Mouse (Mus musculus) C2C12 (cell line): ENCODE measurements at regions not wholly inside any gene's neighbourhood (a gene's known extent, or its start where the extent isn't known, plus 50 kb on each side); places are given as distances from the start of the nearest gene placed in this dataset.

Experiments
- H3K27me3 ChIP-seq: one replicate; pipeline ENCODE4 v1.6.1; 2011; ENCODE audit not compliant: control insufficient read depth, insufficient read depth, insufficient read length
- H3K36me3 ChIP-seq: one replicate; pipeline ENCODE4 v1.6.1; 2011; ENCODE audit not compliant: control insufficient read depth, insufficient read depth
- H3K4me3 ChIP-seq: one replicate; pipeline ENCODE4 v1.5.1; 2011; ENCODE audit warnings: mild to moderate bottlenecking, control low read depth; ENCODE audit not compliant: poor library complexity, insufficient read depth, severe bottlenecking
- H3K79me2 ChIP-seq: one replicate; pipeline ENCODE4 v1.6.1; 2011; ENCODE audit not compliant: control insufficient read depth, insufficient read depth
- H3K79me3 ChIP-seq: one replicate; pipeline ENCODE4 v1.6.1; 2011; ENCODE audit warnings: low read depth, control low read depth
- H3ac ChIP-seq: one replicate; pipeline ENCODE3; 2011; ENCODE audit warnings: low read depth; ENCODE audit not compliant: control insufficient read depth, insufficient read length
- CEBPB ChIP-seq: IDR thresholded peaks from one replicate; pipeline ENCODE4 v1.6.1; 2011; ENCODE audit warnings: low read depth, mild to moderate bottlenecking, control low read depth, moderate library complexity
- CTCF ChIP-seq: IDR thresholded peaks from one replicate; pipeline ENCODE4 v1.5.1; 2011; ENCODE audit not compliant: control insufficient read depth, insufficient read depth, insufficient read length
- FOSL1 ChIP-seq: IDR thresholded peaks from one replicate; pipeline ENCODE4 v1.8.0; 2011; ENCODE audit warnings: mild to moderate bottlenecking, low read length; ENCODE audit not compliant: poor library complexity, insufficient read depth, severe bottlenecking
- MAX ChIP-seq: IDR thresholded peaks from one replicate; pipeline ENCODE4 v1.6.1; 2011; ENCODE audit warnings: mild to moderate bottlenecking, control low read depth
- MYOD1 ChIP-seq: IDR thresholded peaks from one replicate; pipeline ENCODE4 v1.6.1; 2011; ENCODE audit warnings: low read depth; ENCODE audit not compliant: control insufficient read depth, insufficient read length
- MYOG ChIP-seq: IDR thresholded peaks from one replicate; pipeline ENCODE4 v1.6.1; 2011; ENCODE audit not compliant: control insufficient read depth, insufficient read length; ENCODE audit errors: extremely low read depth
- USF1 ChIP-seq: IDR thresholded peaks from one replicate; pipeline ENCODE4 v1.6.1; 2011; ENCODE audit warnings: low read depth, mild to moderate bottlenecking, control low read depth, moderate library complexity

DNA sequence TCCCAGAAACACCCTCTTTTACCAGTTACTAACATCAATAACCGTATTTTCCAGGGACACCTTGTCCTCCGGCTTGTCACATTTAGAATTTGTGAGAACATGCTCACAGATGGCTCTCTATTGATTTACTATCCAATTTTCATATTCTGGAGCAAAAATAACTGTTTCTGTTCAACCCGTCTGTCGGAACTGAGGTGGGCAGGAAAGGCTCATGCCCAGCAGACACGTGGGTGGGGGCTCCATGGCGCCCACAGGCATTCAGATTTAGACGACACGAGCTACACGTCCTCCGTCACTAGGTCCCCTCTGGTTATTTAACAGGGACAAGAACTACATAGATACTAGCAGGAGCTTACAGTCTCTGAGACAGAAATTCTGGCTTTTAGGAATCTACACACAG is 262.2 kb upstream of the Sulf2 start:
- no peak overlapping the region for H3ac ChIP-seq
- no peaks in the 10 kb centered on the region for H3K27me3 ChIP-seq
- no peak for TF ChIP-seq CTCF
- no peak for TF ChIP-seq FOSL1
- no peak for TF ChIP-seq MAX
- no peak for TF ChIP-seq MYOG
- no peak for TF ChIP-seq USF1
- no peak for TF ChIP-seq MYOD1
- TF ChIP-seq CEBPB, result no peak
- no peak overlapping the region for H3K4me3 ChIP-seq
- no peaks in the 10 kb centered on the region for H3K79me3 ChIP-seq
- no peaks in the 10 kb centered on the region for H3K36me3 ChIP-seq
- H3K79me2 ChIP-seq, result no peaks in the 10 kb centered on the region

- no peak overlapping the region for H3ac ChIP-seq
- no peaks in the 10 kb centered on the region for H3K79me3 ChIP-seq
- H3K27me3 ChIP-seq, result no peaks in the 10 kb centered on the region
- no peak overlapping the region for H3K4me3 ChIP-seq
- no peaks in the 10 kb centered on the region for H3K79me2 ChIP-seq
- no peak for TF ChIP-seq FOSL1
- TF ChIP-seq CTCF, result no peak
- TF ChIP-seq MAX, result no peak
- TF ChIP-seq MYOD1, result no peak
- no peak for TF ChIP-seq MYOG
- TF ChIP-seq CEBPB, result no peak
- no peak for TF ChIP-seq USF1
- no peaks in the 10 kb centered on the region for H3K36me3 ChIP-seq
Measured at GRCm38 (mm10) chr2:166415481-166415965, 260.1 kb upstream of the Sulf2 start.

DNA sequence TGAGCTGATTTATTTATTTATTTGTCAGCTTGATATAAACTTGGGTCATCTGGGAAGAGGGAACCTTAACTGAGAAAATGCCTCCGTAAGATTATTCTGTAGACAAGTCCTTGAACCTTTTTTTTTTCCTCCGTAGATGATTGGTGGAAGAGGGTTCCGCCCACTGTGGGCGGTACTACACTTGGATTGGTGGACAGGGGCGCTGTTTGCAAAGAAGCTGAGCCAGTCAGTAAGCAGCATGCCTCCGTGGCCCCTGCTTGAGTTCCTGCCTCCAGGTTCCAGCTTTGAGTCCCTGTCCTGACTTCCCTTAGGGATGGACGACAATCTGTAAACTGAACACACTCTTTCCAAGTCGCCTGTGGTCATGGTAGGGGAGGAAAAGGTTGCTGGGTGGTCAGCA is 259.4 kb upstream of the Sulf2 start:
- no peaks in the 10 kb centered on the region for H3K27me3 ChIP-seq
- H3K79me3 ChIP-seq, result no peaks in the 10 kb centered on the region
- no peaks in the 10 kb centered on the region for H3K79me2 ChIP-seq
- H3K4me3 ChIP-seq, result no peak overlapping the region
- TF ChIP-seq MYOD1, result no peak
- TF ChIP-seq CTCF, result no peak
- TF ChIP-seq CEBPB, result no peak
- TF ChIP-seq MYOG, result no peak
- TF ChIP-seq MAX, result no peak
- TF ChIP-seq USF1, result no peak
- no peak for TF ChIP-seq FOSL1
- H3K36me3 ChIP-seq, result no peaks in the 10 kb centered on the region
- H3ac ChIP-seq, result no peak overlapping the region

GRCm38 (mm10) chr2:166412031-166412858 is 256.8 kb upstream of the Sulf2 start:
- Histone ChIP-seq H3K79me2 (no peaks in the 10 kb centered on the region), H3K27me3 (no peaks in the 10 kb centered on the region), H3K79me3 (no peaks in the 10 kb centered on the region), H3ac (no peak overlapping the region), H3K4me3 (no peak overlapping the region), H3K36me3 (no peaks in the 10 kb centered on the region)
- TF ChIP-seq USF1 (no peak), MAX (no peak), CEBPB (no peak), MYOG (no peak), CTCF (no peak), MYOD1 (no peak), FOSL1 (no peak)

DNA sequence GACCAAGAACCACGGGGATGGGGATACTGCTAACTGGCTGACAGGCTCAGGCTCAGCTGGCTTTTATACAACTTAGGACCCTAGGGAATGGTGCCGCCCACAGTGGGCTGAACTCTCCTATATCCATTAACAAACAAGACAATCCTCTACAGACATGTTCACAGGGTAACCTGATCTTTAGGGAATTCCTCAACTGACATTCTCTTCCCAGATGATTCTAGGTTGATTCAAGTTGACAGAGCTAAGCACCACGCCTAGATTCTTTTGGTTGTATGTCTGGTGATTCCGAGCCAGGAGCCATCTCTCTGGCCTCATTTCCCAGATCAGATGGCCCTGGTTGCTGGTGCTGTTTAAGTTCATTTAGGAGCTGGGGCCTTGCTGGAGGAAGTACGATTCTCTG is 253.9 kb upstream of the Sulf2 start:
- no peaks in the 10 kb centered on the region for H3K79me2 ChIP-seq
- H3K27me3 ChIP-seq, result no peaks in the 10 kb centered on the region
- no peaks in the 10 kb centered on the region for H3K79me3 ChIP-seq
- H3K36me3 ChIP-seq, result no peaks in the 10 kb centered on the region
- TF ChIP-seq FOSL1, result no peak
- TF ChIP-seq MYOG, result no peak
- no peak for TF ChIP-seq MYOD1
- TF ChIP-seq CTCF, result no peak
- no peak for TF ChIP-seq USF1
- H3ac ChIP-seq, result no peak overlapping the region
- H3K4me3 ChIP-seq, result no peak overlapping the region

DNA sequence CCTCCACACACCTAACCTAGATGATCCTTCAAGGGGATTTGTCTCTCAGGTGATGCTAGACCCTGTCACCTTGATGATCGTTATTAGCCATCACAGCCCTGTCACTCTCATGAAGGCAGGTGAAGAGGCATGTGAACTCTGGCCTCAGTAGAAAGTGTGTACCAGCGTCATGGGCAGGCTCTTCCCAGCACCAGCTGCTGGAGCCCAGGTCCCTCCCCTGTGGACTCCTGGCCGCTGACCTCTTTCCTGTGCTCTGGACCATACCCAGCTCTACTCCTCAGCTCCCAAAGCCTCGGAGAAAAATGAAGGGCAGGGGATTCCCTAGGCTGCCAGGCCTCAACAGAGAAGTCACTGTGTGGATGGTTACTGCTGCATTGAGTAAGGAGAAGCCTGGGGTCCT is 253.3 kb upstream of the Sulf2 start:
- TF ChIP-seq FOSL1 (no peak), MYOD1 (no peak), CTCF (no peak), USF1 (no peak), CEBPB (no peak), MYOG (no peak), MAX (no peak)
- Histone ChIP-seq H3K79me3 (no peaks in the 10 kb centered on the region), H3K79me2 (no peaks in the 10 kb centered on the region), H3ac (no peak overlapping the region), H3K27me3 (no peaks in the 10 kb centered on the region), H3K36me3 (no peaks in the 10 kb centered on the region), H3K4me3 (no peak overlapping the region)
